Mouse (Mus musculus): ENCODE data around the gene Wnt11.

GRCm38 (mm10) chr7:98879176-98879575 lies 44.3 kb downstream of the Wnt11 start:
- TF ChIP-seq CTCF (IDR thresholded peaks at IDR 0.05; ENCODE audit: low read depth) = no peak
- no peak for TF ChIP-seq EP300 (optimal IDR thresholded peaks at IDR 0.05)

All from stomach, postnatal 0 days (tissue).